Mouse (Mus musculus) E14TG2a.4 (cell line): ENCODE data around the gene Gja1.

Experiments
- CTCF ChIP-seq: conservative IDR thresholded peaks from 2 replicates; pipeline ENCODE4 v1.5.1; 2014; ENCODE audit warnings: low read length
- NANOG ChIP-seq: IDR thresholded peaks from 2 replicates; pipeline ENCODE4 v1.6.1; 2014; ENCODE audit warnings: borderline replicate concordance, low read length, mixed read lengths

DNA sequence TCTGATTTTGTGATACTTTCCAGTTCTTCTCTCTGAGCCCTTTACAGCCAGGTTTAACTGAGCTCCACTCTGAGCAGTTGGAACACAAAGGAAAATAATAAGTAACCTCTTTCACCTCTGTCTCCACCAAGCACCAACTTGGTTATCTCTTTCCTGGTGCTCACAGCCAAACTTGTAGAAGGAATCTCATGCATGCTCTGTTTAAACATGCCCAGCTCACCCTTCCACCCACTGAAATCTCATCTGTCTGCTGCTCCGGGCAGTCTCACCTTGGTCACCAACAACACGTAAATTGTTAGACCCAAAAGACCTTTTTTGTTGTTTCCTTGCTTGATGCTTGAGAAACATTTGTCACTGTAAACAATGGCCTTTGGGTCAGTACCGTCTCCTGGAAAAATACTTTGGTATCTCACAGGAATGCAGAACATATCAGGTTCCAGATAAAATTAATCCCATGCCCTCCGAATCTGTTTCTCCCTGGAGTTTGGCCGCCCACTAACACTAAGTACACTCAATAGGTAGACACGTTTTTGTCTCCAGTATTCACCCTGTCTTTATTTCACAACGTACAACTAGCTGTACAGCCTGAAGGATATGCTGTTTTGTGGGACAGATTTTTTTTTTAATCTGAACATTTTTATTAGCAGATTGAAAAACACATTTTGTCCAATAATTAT lies 38.9 kb downstream of the Gja1 start:
- TF ChIP-seq CTCF (no peak), NANOG (no peak)
